Mouse (Mus musculus) heart, postnatal 14 days (tissue): ENCODE results near the gene Srgap2. TPM values are rescaled to one million over a fixed set of nuclear protein-coding genes. Genes with fewer than 3 reads are reported as not detected.
A peak's percentile ranks its signal among the peaks of the same experiment; 100 is the strongest.

Source experiments
- DNase-seq, 2 experiments: peaks; one replicate each; pipeline ENCODE4 v3.0.0; 2021 to 2022
- intact Hi-C: fragments of 180-260 bp; cut with DNase I; formaldehyde crosslinking; loops from one replicate; pipeline ENCODE4 v1.15.1; 2025
- total RNA-seq, 2 experiments: library from RNA; stranded (reverse); gene quantifications; 2 replicates each; pipeline ENCODE4 v1.2.3; 2021

Gene Srgap2
- total RNA-seq, 2 experiments from 2014 or later, result 25.0 to 29.4 TPM

DNA sequence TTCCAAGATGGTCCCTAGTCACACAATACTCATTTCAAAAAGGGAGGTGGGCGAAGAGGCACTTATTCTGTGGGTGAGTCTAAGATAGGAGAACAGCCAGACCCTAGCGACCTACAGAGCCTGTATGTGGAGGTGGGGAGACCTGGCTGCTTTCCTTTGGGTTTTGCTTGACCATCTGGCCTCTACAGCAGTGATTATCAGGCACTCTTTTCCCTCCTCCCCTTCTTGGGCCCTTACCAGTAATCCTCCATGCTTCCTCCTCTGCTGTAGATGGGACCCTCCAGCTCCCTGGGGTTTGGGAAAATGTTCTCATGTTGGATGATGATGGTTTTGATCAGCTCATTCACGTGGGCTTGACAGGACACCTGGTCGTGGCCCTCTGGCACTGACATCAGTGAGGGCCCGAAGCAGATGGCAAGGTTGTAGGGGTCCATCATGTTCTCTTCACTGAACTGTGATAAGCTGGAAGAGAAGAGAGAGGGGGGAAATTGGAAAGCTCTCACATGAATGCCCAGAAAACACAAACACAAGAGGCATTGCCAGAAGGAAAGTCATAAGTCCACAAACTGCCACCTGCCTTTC lies 216.8 kb downstream of the Srgap2 start:
- intact Hi-C loops, result no loop called here
- DNase-seq, result no peak

DNA sequence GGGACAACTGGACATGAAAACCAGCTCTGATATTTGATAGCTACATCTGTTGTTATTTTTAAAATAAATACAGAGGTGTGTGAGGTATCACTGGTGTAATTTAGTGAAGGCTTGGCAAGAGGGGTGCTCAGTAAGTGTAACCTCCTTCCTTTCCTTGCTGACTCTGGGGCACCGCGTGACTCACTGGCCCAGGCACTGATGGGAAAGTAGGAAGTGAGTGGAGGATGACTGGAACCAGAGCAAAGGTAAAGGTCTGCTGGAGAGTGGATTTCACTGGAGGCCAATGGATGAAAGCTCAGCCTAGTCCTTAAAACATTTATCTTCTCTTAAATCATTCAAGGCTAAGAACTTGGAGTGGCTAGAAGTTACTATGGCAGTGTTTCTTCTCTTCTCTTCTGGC lies 226.4 kb downstream of the Srgap2 start:
- DNase-seq, result no peak
- intact Hi-C loops, result no loop called here

DNA sequence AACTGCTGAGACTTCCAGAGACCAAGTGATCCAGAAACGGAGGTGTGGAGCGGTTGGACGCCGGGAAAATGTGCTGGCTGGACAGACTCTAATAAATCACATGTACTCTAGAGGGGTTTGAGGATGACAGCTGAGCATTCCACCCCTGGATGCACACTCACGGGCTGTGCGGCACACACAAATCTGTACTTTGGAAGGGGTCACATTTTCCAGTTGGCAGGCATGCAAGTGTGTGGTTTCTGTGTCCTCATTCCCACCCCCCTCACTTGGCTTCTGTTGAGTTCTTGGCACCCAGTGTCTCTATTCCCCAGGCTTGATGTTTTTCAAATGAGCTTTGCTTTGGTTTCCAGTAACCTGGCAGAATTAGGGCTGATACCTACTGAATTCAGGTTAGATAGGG lies 227.4 kb downstream of the Srgap2 start:
- intact Hi-C loops, result no loop called here
- no peak for DNase-seq

DNA sequence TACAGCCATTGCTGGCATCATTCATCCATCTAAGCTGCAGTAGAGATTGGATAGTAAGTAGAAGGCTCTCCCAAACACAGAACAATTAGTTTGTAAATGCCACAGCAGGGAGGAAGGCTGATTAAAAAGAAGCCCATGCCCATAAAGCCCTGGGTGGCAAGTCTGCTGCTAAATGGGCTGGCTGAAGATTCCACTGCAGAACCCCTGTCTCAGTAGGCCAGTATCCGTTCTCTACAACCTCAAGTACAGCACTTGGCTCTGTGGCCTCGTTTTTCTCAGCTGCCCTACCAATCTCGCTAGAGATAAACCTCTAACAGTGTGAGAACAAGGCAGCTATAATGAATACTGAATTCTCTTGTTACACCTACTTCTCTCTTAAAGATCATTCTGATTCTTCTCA lies 227.9 kb downstream of the Srgap2 start:
- intact Hi-C loops, result no loop called here
- no peak for DNase-seq

DNA sequence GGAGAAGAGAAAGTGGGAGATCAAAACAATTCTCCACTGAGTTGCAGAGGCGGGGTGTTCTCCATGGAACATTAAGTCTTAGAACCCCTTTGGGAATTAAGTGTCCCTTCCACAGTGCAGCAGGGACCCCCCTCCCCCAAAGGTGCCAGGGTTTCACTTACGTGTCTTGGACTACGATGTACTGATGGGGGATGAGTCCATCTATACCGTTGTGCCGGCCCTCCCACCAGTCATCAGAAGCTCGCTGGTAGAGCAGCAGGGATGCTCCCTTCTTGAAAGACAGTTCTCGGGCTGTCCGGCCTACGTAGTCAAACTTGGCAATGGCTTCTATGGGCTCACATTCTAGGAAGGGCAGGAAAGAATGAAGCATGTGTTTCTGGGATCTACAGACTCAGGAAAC lies 229.0 kb downstream of the Srgap2 start:
- intact Hi-C loops, result no loop called here
- no peak for DNase-seq

DNA sequence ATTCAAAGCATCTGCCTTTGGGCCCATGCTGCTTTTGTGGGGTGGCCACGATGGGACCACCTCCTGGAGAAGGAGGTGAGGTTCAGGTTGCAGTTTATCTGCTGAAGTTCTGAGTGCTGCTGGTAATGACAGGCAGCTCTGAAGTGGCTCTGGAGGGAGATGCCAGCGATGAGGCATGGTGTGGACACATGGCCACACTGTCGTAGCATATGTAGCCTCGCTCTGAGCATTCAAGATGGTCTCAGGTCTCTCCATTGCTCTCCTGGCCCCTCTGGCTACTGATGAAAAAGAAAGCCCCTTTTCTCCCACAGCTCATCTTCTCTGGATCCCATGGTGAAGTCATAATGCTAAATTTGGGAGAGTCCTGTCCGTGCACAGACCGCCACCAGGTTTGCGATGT lies 230.4 kb downstream of the Srgap2 start:
- intact Hi-C loops, result no loop called here
- DNase-seq, result no peak

DNA sequence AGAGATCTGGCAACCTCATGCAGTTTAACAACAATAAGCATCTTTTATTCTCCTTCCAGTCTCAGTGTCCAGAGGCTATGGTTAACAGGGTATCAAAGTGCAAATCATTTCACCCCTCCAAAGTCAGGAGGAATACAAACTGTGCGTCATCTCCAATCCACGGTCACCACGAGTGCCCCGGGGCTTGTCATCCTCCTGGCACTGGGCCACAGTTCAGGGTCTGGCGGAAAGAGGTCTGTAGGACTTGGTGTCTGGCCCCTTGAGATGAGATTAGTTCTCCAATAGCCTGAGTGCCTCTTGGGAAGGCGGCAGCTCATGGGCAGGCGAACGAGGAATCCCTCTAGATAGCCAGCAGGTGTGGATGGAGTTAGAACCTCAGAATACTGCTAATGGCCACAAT lies 232.0 kb downstream of the Srgap2 start:
- intact Hi-C loops, result no loop called here
- DNase-seq, result no peak

DNA sequence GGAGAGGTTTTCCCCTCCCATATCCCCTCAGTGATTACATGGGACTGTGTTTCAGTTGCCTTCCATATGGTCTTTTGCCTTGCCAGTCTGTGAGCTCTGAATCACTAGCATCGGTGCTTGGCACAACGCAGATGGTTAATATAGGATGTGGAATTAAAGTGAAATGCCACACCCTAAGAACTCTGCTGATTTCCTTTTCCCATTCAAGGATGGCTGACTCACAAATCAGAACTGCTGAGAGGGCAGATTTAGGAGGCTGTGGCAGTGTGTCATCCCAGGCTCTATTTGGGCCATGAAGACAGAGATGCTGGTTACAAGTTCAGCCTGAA lies 233.3 kb downstream of the Srgap2 start:
- intact Hi-C loops, result no loop called here
- no peak for DNase-seq

DNA sequence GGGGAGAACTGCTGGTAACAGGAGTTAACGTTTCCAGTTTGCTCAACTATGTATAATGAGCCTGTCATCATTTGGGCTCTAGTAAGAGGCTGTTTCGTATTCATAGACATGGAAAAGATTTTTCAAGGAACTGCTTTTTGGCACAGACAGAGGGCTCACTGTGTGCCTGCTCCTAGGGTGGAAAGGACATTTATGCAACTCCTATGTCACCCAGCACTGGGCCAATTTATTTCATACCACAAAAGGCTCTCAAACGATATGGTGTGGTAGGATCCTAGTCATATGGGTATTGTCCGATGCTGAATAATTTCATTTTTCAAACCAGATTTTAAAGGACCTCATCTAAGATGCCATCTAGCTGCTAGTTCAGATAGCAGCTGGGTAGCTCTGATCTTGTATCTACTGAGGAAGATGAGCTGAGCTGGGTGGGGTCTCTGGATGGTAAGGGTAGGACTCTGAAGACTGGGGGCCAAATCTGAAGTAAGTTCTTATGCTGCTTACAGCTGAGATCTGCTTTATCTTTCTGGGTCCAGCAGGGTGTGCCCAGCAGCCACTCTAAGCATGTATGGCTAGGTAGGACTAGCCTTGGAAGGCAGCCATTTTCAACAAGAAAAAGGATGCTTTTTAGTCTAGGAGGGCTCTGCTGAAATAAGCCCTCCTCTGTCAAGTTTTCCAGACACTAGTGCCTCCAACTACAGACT lies 233.8 kb downstream of the Srgap2 start:
- intact Hi-C loops, result no loop called here
- DNase-seq, result no peak

DNA sequence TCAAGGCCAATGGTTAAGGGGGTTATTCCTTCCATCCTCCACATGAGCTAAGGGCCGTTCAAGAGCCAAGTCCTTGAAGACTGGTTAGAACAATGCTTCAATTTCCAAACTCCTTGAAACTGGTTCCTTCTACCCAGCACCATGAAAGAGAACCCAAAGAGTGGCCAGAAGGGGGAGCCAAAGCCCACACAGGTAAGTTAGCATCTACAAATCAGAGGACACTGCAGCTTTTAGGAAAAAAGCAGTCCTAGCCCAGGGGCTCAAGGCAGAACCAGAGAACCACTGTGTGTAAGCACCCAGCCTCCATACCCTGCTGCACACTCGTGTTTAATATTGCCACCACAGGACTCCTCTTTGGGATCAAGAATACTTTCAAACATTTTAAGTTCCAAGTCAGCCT lies 236.5 kb downstream of the Srgap2 start:
- DNase-seq, result peak; percentile 59 to 69
- intact Hi-C loops, result loop anchor here (2.0 kb wide), 1 partner anchor 264 kb away; no protein-coding TSS in a partner anchor

DNA sequence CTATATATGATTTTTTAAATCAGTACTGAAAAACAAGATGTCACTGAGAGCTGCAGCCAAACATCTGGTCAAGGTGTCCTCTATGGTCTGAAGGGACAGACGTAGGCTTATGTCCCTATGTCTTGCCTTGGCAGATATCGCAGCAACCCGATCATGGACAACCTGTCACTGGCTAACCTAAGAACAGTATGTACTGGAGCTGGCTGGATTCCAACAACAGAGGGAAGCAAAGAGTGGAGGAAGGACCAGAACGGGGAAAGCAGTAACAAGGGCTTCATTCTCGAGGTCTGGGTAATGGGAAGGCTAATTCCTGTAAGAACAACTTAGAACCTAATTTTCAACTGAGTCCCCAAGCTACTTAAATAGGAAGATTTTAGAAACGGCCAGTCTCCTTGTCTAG lies 238.2 kb downstream of the Srgap2 start:
- intact Hi-C loops, result no loop called here

DNA sequence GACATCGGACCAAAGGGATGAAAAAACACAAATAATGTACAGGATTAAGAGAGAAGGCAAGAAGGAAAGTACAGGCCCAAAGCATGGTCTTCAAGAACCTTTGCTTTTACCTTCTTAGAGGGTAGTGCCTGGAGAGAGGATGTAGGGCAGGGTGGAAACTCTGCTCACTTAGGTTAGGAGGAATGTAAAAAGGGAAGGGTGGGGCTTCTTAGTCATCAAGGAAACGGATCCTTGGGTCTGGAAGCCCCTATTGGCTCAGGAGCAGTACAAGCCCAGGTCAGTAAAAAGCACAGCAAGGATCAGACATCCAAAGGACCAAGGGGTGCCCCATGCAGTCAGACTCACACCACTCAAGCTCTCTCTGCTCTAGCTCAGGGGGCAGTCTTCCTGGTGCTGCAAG lies 239.9 kb downstream of the Srgap2 start:
- intact Hi-C loops, result no loop called here
- DNase-seq, result no peak

More for the DNA sequence above, 238.2 kb downstream of the Srgap2 start:
- DNase-seq, result no peak

DNA sequence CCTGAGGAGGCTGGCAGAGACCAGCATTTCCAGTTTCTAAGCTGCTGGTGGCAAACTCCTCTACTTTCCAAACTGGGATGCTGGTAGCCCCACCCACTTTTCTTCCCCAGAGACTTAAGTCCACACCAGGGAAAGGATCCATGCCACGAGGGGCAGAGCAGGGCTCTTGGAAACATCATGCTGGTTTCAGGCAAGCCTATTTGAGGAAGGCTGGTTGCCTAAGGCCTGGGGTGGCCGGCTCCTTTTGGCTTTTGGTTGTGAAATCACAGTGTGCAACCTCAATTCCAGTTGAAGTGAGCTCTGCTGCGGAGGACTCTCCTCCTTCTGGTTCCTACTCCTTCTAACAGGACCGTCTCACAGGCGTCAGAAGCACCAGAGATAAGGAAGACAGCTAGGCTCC lies 240.3 kb downstream of the Srgap2 start:
- intact Hi-C loops, result no loop called here
- peak in 1 of 2 experiments; percentile 16 for DNase-seq

DNA sequence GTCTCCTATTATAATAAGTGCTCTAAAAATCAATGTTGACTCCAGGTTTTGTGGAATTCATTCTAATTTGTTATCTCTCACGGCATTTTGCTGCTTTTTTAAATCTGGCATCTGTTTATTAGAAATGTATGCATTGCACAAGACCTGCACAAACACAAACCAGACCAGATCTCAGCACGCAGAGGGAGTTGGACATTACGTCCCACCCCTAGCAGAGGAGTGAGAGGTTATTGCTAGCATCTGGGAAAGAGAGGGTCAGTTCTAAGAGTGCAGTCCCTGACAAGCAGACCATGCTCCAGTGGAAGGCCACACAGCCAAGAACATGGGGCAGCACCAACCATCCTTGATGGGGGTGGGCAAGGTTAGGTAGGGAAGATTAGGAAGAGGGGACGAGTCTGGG lies 242.5 kb downstream of the Srgap2 start:
- DNase-seq, result no peak
- intact Hi-C loops, result no loop called here

DNA sequence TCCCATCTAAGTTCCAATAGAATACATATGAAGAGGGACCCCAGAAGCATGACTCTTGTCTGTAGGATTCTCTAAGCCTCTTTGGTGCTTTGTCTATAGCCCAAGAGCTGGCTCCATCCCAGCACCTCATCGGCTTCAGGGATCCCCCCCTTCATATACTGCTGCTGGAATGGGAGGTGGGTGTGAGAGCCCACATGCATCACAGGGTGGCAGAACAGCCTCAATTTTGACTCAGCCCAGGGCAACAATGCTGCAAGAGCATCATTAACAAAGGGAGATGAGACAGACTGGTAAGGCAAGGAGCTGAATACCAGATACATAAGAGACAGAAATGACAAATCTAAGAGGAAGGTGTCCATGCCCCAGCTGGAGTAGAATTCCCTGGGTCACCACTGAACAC lies 243.0 kb downstream of the Srgap2 start:
- intact Hi-C loops, result no loop called here
- no peak for DNase-seq

DNA sequence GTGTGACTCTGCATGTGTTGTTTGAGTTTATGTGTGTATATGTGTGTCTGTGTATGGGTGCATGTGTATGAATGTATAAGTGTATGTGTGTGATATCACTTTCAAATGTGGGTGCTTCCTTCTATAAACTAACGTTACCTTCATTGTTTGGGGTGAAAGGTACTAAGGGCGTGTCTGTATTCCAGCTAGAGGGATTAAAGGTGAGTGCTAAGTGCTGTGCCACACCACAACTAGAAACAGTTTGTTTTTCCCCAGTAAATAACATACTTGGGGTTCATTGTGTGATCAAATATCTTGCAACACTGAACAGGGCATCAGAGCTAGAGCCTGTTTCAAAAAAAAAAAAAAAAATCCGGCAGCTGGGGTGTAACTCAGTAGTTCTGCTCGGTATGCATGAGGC lies 245.4 kb downstream of the Srgap2 start:
- DNase-seq, result no peak
- intact Hi-C loops, result no loop called here

DNA sequence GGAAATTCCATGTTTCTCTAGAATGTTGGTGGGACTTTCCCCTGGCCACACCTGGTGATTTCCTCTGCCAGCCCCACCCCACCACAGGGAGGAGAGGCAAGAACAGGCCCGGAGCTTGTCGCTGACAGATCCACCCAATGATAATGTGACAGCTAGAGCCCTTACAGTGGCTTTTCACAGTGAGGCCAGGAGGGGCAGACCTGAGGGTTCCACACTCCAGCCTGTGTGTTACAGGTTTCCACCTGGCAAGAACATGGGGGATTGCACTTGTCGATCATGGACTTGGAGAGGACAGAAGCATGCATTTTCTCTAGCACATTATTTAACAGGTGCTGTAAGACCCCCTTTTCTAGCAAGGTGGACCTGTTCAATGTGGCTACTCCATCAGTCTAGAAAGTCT lies 246.9 kb downstream of the Srgap2 start:
- intact Hi-C loops, result no loop called here
- no peak for DNase-seq

DNA sequence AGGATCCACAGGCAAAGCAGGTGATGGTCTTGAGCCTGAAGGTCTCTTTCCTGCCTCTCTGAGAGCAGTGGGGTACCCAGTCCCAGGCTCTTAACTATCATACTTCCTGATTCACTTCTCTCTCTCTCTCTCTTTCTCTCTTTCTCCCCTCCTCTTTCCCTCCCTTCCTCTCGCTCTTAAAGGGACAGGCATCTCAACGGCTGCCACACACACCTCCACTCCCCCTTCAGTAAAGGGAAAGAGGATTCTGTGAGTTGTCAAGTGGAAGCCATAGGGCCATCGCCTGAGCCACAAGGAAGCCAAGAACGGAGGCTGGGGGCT lies 247.7 kb downstream of the Srgap2 start, which contains the start of gene Ikbke:
Gene Ikbke (minus strand): TSS at position 151 of the 321 bp plus-strand sequence.
- intact Hi-C loops, result no loop called here
- DNase-seq, result no peak

DNA sequence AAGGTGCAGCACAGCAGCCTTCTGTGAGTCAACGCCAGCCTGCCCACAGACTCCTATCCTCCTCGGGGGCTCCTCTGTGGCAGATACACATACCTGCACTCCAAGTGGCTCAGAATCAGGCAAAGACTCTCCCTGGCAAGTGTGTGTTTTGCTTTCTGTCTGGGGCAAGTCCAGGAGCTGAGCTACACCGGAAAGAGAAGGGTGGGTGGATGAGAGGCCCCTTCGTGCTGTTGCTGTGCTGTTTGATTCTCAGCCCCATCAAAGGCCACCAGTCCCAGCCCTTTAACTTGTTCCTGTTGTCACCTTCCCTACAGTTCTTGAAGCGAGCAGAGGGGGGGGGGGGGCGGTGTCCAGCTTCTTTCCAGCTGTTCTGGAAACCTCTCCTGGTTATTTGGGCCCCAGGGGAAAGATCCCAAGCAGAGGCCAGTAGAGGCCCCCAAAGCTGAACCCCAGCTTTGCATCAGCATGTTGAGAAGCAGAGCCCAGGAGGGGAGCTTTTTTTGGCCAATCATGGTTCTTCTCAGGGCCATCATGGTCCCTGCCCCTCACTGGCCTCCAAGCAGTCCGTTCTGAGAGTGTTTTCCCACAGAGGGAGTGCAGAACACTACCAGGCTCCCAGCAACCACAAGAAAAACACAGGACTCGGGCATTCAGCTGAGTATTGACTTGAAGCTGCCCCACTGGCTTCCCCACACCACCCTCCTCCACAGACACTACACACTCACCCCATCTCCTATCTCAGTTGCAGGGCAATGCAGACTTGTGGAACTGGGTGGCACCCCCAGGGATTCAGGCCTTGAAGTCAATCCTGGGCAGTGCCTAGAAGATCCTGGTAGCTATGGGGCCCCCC lies 248.3 kb downstream of the Srgap2 start:
- intact Hi-C loops, result no loop called here
- no peak for DNase-seq

DNA sequence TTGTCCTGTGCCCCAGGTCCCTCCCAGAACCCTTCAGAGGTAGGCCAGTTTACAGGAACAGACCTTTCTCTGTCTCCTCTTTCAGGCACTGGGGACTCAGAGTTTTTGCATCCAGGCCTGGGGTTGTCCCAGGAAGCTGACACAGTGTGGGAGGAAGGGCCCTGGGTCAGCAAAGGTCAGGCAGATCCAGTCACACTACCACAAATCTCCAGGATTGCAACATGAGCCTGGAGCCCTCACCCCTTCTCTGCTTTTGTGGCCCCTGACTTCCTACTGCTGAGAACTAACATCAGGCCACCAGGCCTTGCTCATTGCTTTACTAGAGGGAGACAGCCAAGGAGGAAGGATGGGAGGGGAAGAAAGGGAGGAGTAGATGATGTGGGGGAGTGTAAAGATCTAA lies 250.3 kb downstream of the Srgap2 start:
- DNase-seq, result no peak
- intact Hi-C loops, result no loop called here

DNA sequence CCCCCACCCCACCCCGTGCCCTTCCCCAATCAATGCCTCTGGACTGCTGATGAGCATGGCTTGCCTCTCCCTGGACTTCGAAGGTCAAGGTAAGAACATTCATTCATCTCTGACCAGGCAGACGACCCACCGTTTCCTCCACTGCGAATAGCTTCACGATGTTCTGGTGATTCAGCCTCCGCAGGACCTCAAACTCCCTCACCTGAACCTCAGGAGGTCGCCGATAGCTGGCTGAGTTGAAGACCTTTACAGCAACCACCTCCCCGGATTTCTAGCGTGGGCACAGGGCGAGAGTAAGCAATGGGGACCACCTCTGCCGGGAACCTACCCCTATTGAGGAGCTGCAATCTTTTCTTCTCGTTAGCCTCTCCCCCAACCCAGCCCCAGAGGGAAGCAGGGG lies 251.6 kb downstream of the Srgap2 start:
- no peak for DNase-seq
- intact Hi-C loops, result no loop called here
